Mouse (Mus musculus) liver, postnatal 0 days (tissue): ENCODE measurements around the gene Atad3a.

Experiments used
- CTCF ChIP-seq: sonication (generic); IDR thresholded peaks from 2 replicates; pipeline ENCODE4 v1.5.1; 2016; ENCODE audit warnings: antibody characterized with exemption, low read depth
- EP300 ChIP-seq: IDR thresholded peaks from 2 replicates; pipeline ENCODE4 v1.6.1; 2016; ENCODE audit warnings: antibody characterized with exemption, low read depth, mild to moderate bottlenecking

- TF ChIP-seq CTCF (no peak), EP300 (no peak)
Observed at GRCm38 (mm10) chr4:155771706-155772105, 10.8 kb upstream of the Atad3a start.
